Mouse (Mus musculus) intestine, embryonic 16.5 days (tissue): ENCODE measurements at regions not wholly inside any gene's neighbourhood (a gene's known extent, or its start where the extent isn't known, plus 50 kb on each side); places are given as distances from the start of the nearest gene placed in this dataset.

Source experiments
- ATAC-seq: fragments of 200-750 bp; cut with Nextera tagmentation; 2 replicates; pipeline ENCODE4 v1.8.0; 2017; ENCODE audit warnings: moderate TSS enrichment, moderate library complexity
- H3K27ac ChIP-seq: fragments of 300-500 bp; sonication (generic); 2 replicates; pipeline ENCODE4 v1.5.1; 2014; ENCODE audit warnings: mild to moderate bottlenecking, low read length
- H3K27me3 ChIP-seq: fragments of 300-500 bp; sonication (generic); replicated peaks from 2 replicates; pipeline ENCODE4 v1.6.1; 2014; ENCODE audit warnings: low read length, control low read depth, mixed read lengths; ENCODE audit not compliant: control insufficient read depth, insufficient read depth
- H3K36me3 ChIP-seq: fragments of 300-500 bp; sonication (generic); 2 replicates; pipeline ENCODE4 v1.6.1; 2014; ENCODE audit warnings: low read length, control low read depth; ENCODE audit not compliant: control insufficient read depth, insufficient read depth
- H3K4me1 ChIP-seq: fragments of 300-500 bp; sonication (generic); 2 replicates; pipeline ENCODE4 v1.6.1; 2014; ENCODE audit warnings: low read length, control low read depth, mixed read lengths; ENCODE audit not compliant: control insufficient read depth, insufficient read depth
- H3K4me2 ChIP-seq: fragments of 300-500 bp; sonication (generic); 2 replicates; pipeline ENCODE4 v1.6.1; 2014; ENCODE audit warnings: low read depth, low read length, control low read depth
- H3K4me3 ChIP-seq: fragments of 300-500 bp; sonication (generic); 2 replicates; pipeline ENCODE4 v1.5.1; 2014; ENCODE audit warnings: mild to moderate bottlenecking, low read length
- H3K9ac ChIP-seq: fragments of 300-500 bp; sonication (generic); 2 replicates; pipeline ENCODE4 v1.6.1; 2014; ENCODE audit warnings: low read depth, low read length
- H3K9me3 ChIP-seq: fragments of 300-500 bp; sonication (generic); 2 replicates; pipeline ENCODE4 v1.6.1; 2016; ENCODE audit warnings: low read length, control low read depth; ENCODE audit not compliant: control insufficient read depth
- WGBS: fragments of 180-500 bp; shearing (Covaris S2); extraction: QIAGEN DNeasy Blood & Tissue Kit; methylation state at CpG from one replicate; pipeline ENCODE4 v1.1.7; 2014; 5-methylcytosine and 5-hydroxymethylcytosine counted together

- no peaks in the 10 kb centered on the region for H3K27me3 ChIP-seq
- H3K4me2 ChIP-seq: no peak overlapping the region
- 52% methylated on average over 2 of the region's 2 CpGs for WGBS
- H3K27ac ChIP-seq: peak overlapping the region; percentile 60; the same call in 1 of the 2 replicates
- no peaks in the 10 kb centered on the region for H3K36me3 ChIP-seq
- H3K9me3 ChIP-seq: no peaks in the 10 kb centered on the region
- H3K4me3 ChIP-seq: no peak overlapping the region
- no peak overlapping the region for H3K9ac ChIP-seq
- ATAC-seq: peak; percentile 34
- H3K4me1 ChIP-seq: peaks cover 16% of the 10 kb centered on the region
Measured at GRCm38 (mm10) chr10:17654308-17654858, 68.6 kb upstream of the Cited2 start.

GRCm38 (mm10) chr10:17655459-17656051 is 67.5 kb upstream of the Cited2 start:
- no peak overlapping the region for H3K4me3 ChIP-seq
- no peak for ATAC-seq
- H3K9me3 ChIP-seq: no peaks in the 10 kb centered on the region
- no peak overlapping the region for H3K27ac ChIP-seq
- peaks cover 17% of the 10 kb centered on the region for H3K4me1 ChIP-seq
- no peaks in the 10 kb centered on the region for H3K27me3 ChIP-seq
- H3K36me3 ChIP-seq: no peaks in the 10 kb centered on the region
- no peak overlapping the region for H3K9ac ChIP-seq
- WGBS: 67% methylated on average over 10 of the region's 10 CpGs
- H3K4me2 ChIP-seq: no peak overlapping the region

DNA sequence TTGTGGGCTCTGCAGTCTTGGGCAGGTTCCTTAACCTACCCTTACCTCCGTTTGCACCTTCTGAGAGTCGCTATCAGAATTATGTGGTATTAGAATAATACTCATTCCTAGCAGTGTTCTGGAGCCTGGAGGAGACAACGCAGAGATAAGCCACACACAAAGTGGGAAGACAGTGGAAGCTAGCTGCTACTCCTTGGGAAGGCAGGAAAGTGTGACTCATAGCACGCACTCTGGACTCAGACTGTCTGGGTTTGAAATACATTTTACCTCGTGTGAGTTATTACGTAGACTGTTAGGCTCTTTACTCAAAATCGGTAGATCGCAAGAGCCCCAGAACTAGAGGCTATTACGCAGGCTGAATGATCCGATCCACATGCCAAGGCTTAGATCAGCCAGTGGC is 66.7 kb upstream of the Cited2 start:
- no peak overlapping the region for H3K4me3 ChIP-seq
- no peak overlapping the region for H3K27ac ChIP-seq
- 0 out of 2 replicates have a peak, but pooled peaks have one; percentile 25 for ATAC-seq
- WGBS: 67% methylated on average over 10 of the region's 10 CpGs
- no peak overlapping the region for H3K9ac ChIP-seq
- H3K9me3 ChIP-seq: no peaks in the 10 kb centered on the region
- H3K4me1 ChIP-seq: peaks cover 17% of the 10 kb centered on the region
- H3K36me3 ChIP-seq: no peaks in the 10 kb centered on the region
- H3K27me3 ChIP-seq: no peaks in the 10 kb centered on the region
- no peak overlapping the region for H3K4me2 ChIP-seq

DNA sequence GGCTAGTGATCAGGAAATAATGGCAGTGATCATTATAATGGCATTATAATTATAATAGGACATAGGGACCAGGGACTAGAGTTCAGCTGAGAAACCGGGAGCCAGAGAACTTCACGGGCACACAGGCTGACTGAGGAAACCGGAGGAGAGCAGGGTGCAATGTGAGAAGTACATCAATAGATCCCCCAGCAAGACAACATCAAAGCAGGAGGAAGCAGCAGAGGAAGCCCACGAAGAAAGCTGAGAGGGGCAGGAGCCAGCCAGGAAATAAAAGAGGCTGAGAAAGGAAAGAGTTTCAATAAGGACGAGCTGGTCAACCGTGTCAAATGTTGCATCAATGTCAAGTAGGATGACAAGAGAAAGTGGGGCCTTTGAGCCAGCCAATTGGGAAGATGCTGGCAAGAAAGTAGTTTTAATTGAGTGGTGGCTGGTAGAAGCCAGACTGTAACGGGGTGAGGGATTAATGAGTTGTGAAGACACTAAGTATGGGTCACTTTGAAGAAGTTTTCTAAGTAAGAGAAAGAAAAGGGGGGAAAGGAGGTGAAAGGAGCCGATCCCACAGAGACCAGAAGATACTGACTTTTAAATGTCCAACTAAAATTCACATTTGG is 66.0 kb upstream of the Cited2 start:
- ATAC-seq: no peak

GRCm38 (mm10) chr10:17659575-17659974 is 63.4 kb upstream of the Cited2 start:
- Histone ChIP-seq H3K27ac (no peak overlapping the region), H3K9me3 (no peaks in the 10 kb centered on the region), H3K27me3 (no peaks in the 10 kb centered on the region), H3K36me3 (no peaks in the 10 kb centered on the region), H3K4me2 (no peak overlapping the region), H3K4me1 (peaks cover 8% of the 10 kb centered on the region; the same call in 1 of the 2 replicates), H3K4me3 (no peak overlapping the region), H3K9ac (no peak overlapping the region)
- WGBS: 92% methylated on average over 9 of the region's 9 CpGs
- ATAC-seq: no peak

More for the DNA sequence above, 66.0 kb upstream of the Cited2 start:
- no peaks in the 10 kb centered on the region for H3K36me3 ChIP-seq
- peaks cover 15% of the 10 kb centered on the region for H3K4me1 ChIP-seq
- H3K9me3 ChIP-seq: no peaks in the 10 kb centered on the region
- WGBS: 47% methylated on average over 8 of the region's 8 CpGs
- H3K27me3 ChIP-seq: no peaks in the 10 kb centered on the region
- H3K27ac ChIP-seq: no peak overlapping the region
- no peak overlapping the region for H3K4me2 ChIP-seq
- H3K4me3 ChIP-seq: no peak overlapping the region
- H3K9ac ChIP-seq: no peak overlapping the region

DNA sequence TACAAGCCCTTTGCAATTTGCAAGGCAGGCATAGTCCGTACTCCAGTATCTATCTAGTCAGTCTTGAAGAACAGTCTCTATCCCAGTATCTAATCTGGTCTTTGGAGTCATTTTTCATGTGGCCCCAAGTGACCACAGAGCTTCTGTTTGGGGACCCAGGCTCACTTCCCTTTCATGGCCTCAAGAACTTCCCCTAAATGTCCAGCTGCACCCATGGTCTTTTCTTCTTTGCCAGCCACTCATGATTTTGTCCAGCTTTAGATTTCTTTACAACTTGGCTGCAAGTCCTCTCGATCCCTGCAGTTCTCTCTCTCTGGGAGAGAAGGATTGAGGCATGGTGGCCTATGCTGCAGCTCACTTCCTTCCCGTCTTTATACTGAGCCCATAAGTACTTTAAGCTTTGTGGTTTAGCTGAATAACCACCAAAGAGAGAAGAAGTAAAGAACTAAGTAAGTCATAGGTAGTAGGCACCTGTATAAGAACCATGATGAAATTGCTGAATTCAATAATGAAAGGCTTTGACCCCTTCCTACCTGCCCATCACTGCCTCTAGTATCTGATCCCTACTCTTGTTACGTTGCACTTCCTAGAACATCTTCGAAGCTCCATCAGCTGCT is 62.1 kb upstream of the Cited2 start:
- H3K4me2 ChIP-seq: no peak overlapping the region
- no peaks in the 10 kb centered on the region for H3K9me3 ChIP-seq
- no peak for ATAC-seq
- WGBS: 89% methylated on average over 5 of the region's 5 CpGs
- H3K27ac ChIP-seq: no peak overlapping the region
- no peaks in the 10 kb centered on the region for H3K27me3 ChIP-seq
- peaks cover 5% of the 10 kb centered on the region; the same call in 1 of the 2 replicates for H3K4me1 ChIP-seq
- H3K36me3 ChIP-seq: no peaks in the 10 kb centered on the region
- no peak overlapping the region for H3K4me3 ChIP-seq
- no peak overlapping the region for H3K9ac ChIP-seq

- Histone ChIP-seq H3K4me1 (no peaks in the 10 kb centered on the region), H3K4me3 (no peak overlapping the region), H3K9ac (no peak overlapping the region), H3K27me3 (no peaks in the 10 kb centered on the region), H3K9me3 (no peaks in the 10 kb centered on the region), H3K4me2 (no peak overlapping the region), H3K27ac (no peak overlapping the region), H3K36me3 (no peaks in the 10 kb centered on the region)
- WGBS: 73% methylated on average over 3 of the region's 3 CpGs
- ATAC-seq: no peak
Measured at GRCm38 (mm10) chr10:17666089-17666488, 56.9 kb upstream of the Cited2 start.

DNA sequence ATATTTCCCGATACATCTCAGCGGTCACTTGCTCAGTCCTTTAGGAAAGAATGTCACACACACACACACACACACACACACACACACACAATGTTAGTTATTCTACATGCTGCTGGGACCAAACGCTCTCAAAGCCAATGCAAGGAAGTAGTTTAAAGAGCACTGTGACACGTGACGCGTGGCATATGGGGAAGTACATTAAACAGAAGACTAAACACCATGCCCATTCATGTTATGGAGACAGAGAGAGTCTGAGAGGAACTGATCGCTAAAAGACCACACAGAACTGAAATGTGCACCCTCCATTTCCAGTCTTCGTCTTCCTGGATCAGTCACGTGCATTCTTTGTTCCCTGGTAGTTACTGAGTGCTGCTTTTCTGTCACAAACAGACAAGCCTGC is 53.6 kb upstream of the Cited2 start:
- WGBS: 85% methylated on average over 9 of the region's 9 CpGs
- Histone ChIP-seq H3K4me3 (no peak overlapping the region), H3K36me3 (no peaks in the 10 kb centered on the region), H3K4me1 (no peaks in the 10 kb centered on the region), H3K27me3 (no peaks in the 10 kb centered on the region), H3K4me2 (no peak overlapping the region), H3K9ac (no peak overlapping the region), H3K9me3 (no peaks in the 10 kb centered on the region), H3K27ac (no peak overlapping the region)
- no peak for ATAC-seq
